Mouse (Mus musculus): Measurements from ENCODE around the gene Opa3. TPM values are rescaled to one million over a fixed set of nuclear protein-coding genes. Genes with fewer than 3 reads are reported as not detected.

The Opa3 gene
- polyA plus RNA-seq, 1 experiment from 2014 or later, result 40.5 TPM

GRCm38 (mm10) chr7:19253437-19253836 lies 25.3 kb downstream of the Opa3 start:
- no peaks in the 10 kb centered on the region for H3K9me3 ChIP-seq
- no peak overlapping the region for H3K4me3 ChIP-seq (replicated peaks)
- H3K36me3 ChIP-seq, result peaks cover 38% of the 10 kb centered on the region
- no peak overlapping the region for H3K4me2 ChIP-seq (replicated peaks)
- WGBS, result 71% methylated on average over 5 of the region's 5 CpGs
- H3K4me1 ChIP-seq (replicated peaks), result no peaks in the 10 kb centered on the region
- H3K27me3 ChIP-seq, result no peaks in the 10 kb centered on the region
- ATAC-seq, result no peak
- no peak overlapping the region for H3K27ac ChIP-seq
- H3K9ac ChIP-seq (replicated peaks), result no peak overlapping the region

- no peak for ATAC-seq
- Histone ChIP-seq H3K4me3 (replicated peaks) (no peak overlapping the region), H3K9ac (replicated peaks) (no peak overlapping the region), H3K27me3 (no peaks in the 10 kb centered on the region), H3K4me2 (replicated peaks) (no peak overlapping the region), H3K27ac (no peak overlapping the region), H3K4me1 (replicated peaks) (no peaks in the 10 kb centered on the region), H3K36me3 (peaks cover 54% of the 10 kb centered on the region), H3K9me3 (no peaks in the 10 kb centered on the region)
- 85% methylated on average over 17 of the region's 17 CpGs for WGBS
Observed at GRCm38 (mm10) chr7:19255395-19255794, 27.3 kb downstream of the Opa3 start.

- Histone ChIP-seq H3K27me3 (no peaks in the 10 kb centered on the region), H3K9me3 (no peaks in the 10 kb centered on the region), H3K9ac (replicated peaks) (no peak overlapping the region), H3K4me3 (replicated peaks) (no peak overlapping the region), H3K4me1 (replicated peaks) (no peaks in the 10 kb centered on the region), H3K4me2 (replicated peaks) (no peak overlapping the region), H3K27ac (no peak overlapping the region), H3K36me3 (peaks cover 66% of the 10 kb centered on the region)
- WGBS, result 91% methylated on average over 7 of the region's 7 CpGs
- ATAC-seq, result no peak
Observed at GRCm38 (mm10) chr7:19256567-19256966, 28.4 kb downstream of the Opa3 start.

GRCm38 (mm10) chr7:19257390-19258022 lies 29.4 kb downstream of the Opa3 start:
- Histone ChIP-seq H3K4me3 (replicated peaks) (no peak overlapping the region), H3K27ac (no peak overlapping the region), H3K27me3 (no peaks in the 10 kb centered on the region), H3K4me2 (replicated peaks) (no peak overlapping the region), H3K36me3 (peaks cover 74% of the 10 kb centered on the region), H3K9me3 (no peaks in the 10 kb centered on the region), H3K4me1 (replicated peaks) (no peaks in the 10 kb centered on the region), H3K9ac (replicated peaks) (no peak overlapping the region)
- 34% methylated on average over 11 of the region's 11 CpGs for WGBS
- ATAC-seq, result peak; percentile 71

GRCm38 (mm10) chr7:19258336-19258735 lies 30.2 kb downstream of the Opa3 start:
- no peaks in the 10 kb centered on the region for H3K4me1 ChIP-seq (replicated peaks)
- ATAC-seq, result no peak
- H3K27ac ChIP-seq, result no peak overlapping the region
- no peak overlapping the region for H3K4me2 ChIP-seq (replicated peaks)
- WGBS, result 88% methylated on average over 3 of the region's 3 CpGs
- no peaks in the 10 kb centered on the region for H3K27me3 ChIP-seq
- peaks cover 82% of the 10 kb centered on the region for H3K36me3 ChIP-seq
- no peak overlapping the region for H3K9ac ChIP-seq (replicated peaks)
- no peaks in the 10 kb centered on the region for H3K9me3 ChIP-seq
- H3K4me3 ChIP-seq (replicated peaks), result no peak overlapping the region

DNA sequence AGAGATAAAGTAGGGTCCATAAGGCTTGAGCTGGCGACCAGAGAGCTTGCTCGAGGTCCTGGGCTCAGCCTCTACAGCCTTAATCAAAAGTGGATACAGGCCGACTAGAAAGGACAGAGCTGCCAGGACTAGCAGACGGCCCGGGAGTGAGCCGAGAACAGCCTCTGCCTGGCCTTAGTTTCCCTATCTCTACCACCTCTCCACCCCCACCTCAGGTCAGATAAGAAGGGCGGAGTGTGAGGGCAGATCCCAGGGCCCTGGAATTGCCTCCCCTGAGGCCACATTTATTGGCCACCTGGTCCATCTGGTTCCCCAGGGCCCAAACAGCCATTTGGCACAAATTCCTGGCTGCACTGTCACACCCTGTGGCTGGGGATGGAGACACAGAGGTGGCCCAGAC lies 37.0 kb downstream of the Opa3 start:
- Histone ChIP-seq H3K27ac (no peak overlapping the region), H3K27me3 (no peaks in the 10 kb centered on the region), H3K9ac (replicated peaks) (no peak overlapping the region), H3K36me3 (peaks cover 45% of the 10 kb centered on the region), H3K4me3 (replicated peaks) (no peak overlapping the region), H3K4me1 (replicated peaks) (peaks cover 17% of the 10 kb centered on the region), H3K9me3 (no peaks in the 10 kb centered on the region), H3K4me2 (replicated peaks) (no peak overlapping the region)
- WGBS, result 89% methylated on average over 7 of the region's 7 CpGs
- ATAC-seq, result no peak

GRCm38 (mm10) chr7:19265928-19266822 lies 38.0 kb downstream of the Opa3 start:
- H3K9me3 ChIP-seq, result no peaks in the 10 kb centered on the region
- H3K4me2 ChIP-seq (replicated peaks), result no peak overlapping the region
- no peak for ATAC-seq
- no peaks in the 10 kb centered on the region for H3K27me3 ChIP-seq
- H3K9ac ChIP-seq (replicated peaks), result 0 out of 2 replicates have a peak overlapping the region, but pooled peaks have one; percentile 7
- H3K27ac ChIP-seq, result no peak overlapping the region
- WGBS, result 87% methylated on average over 10 of the region's 10 CpGs
- H3K36me3 ChIP-seq, result peaks cover 35% of the 10 kb centered on the region
- H3K4me3 ChIP-seq (replicated peaks), result no peak overlapping the region
- peaks cover 27% of the 10 kb centered on the region for H3K4me1 ChIP-seq (replicated peaks)

GRCm38 (mm10) chr7:19267051-19267450 lies 38.9 kb downstream of the Opa3 start:
- peaks cover 28% of the 10 kb centered on the region for H3K4me1 ChIP-seq (replicated peaks)
- peaks cover 26% of the 10 kb centered on the region for H3K36me3 ChIP-seq
- WGBS, result 80% methylated on average over 10 of the region's 10 CpGs
- H3K4me3 ChIP-seq (replicated peaks), result no peak overlapping the region
- H3K9me3 ChIP-seq, result no peaks in the 10 kb centered on the region
- no peak overlapping the region for H3K4me2 ChIP-seq (replicated peaks)
- H3K27ac ChIP-seq, result no peak overlapping the region
- no peak for ATAC-seq
- H3K27me3 ChIP-seq, result no peaks in the 10 kb centered on the region
- no peak overlapping the region for H3K9ac ChIP-seq (replicated peaks)

GRCm38 (mm10) chr7:19268993-19269681 lies 41.0 kb downstream of the Opa3 start:
- Histone ChIP-seq H3K9me3 (no peaks in the 10 kb centered on the region), H3K27ac (no peak overlapping the region), H3K4me2 (replicated peaks) (peak overlapping the region; percentile 97), H3K27me3 (no peaks in the 10 kb centered on the region), H3K36me3 (peaks cover 7% of the 10 kb centered on the region), H3K4me1 (replicated peaks) (peaks cover 28% of the 10 kb centered on the region), H3K4me3 (replicated peaks) (peak overlapping the region; percentile 79), H3K9ac (replicated peaks) (peak overlapping the region; percentile 96)
- WGBS, result 57% methylated on average over 10 of the region's 10 CpGs
- ATAC-seq, result no peak

GRCm38 (mm10) chr7:19269721-19270441 lies 41.7 kb downstream of the Opa3 start:
- H3K27ac ChIP-seq, result peak overlapping the region; percentile 19; the same call in 1 of the 2 replicates
- peaks cover 28% of the 10 kb centered on the region for H3K4me1 ChIP-seq (replicated peaks)
- H3K4me2 ChIP-seq (replicated peaks), result peak overlapping the region; percentile 97
- 2% methylated on average over 19 of the region's 19 CpGs for WGBS
- H3K27me3 ChIP-seq, result 0 out of 2 replicates have a peak, but pooled peaks cover 4% of the 10 kb centered on the region
- H3K4me3 ChIP-seq (replicated peaks), result peak overlapping the region; percentile 79
- 0 out of 2 replicates have a peak, but pooled peaks have one; percentile 10 for ATAC-seq
- no peaks in the 10 kb centered on the region for H3K9me3 ChIP-seq
- H3K36me3 ChIP-seq, result no peaks in the 10 kb centered on the region
- peak overlapping the region; percentile 96 for H3K9ac ChIP-seq (replicated peaks)

DNA sequence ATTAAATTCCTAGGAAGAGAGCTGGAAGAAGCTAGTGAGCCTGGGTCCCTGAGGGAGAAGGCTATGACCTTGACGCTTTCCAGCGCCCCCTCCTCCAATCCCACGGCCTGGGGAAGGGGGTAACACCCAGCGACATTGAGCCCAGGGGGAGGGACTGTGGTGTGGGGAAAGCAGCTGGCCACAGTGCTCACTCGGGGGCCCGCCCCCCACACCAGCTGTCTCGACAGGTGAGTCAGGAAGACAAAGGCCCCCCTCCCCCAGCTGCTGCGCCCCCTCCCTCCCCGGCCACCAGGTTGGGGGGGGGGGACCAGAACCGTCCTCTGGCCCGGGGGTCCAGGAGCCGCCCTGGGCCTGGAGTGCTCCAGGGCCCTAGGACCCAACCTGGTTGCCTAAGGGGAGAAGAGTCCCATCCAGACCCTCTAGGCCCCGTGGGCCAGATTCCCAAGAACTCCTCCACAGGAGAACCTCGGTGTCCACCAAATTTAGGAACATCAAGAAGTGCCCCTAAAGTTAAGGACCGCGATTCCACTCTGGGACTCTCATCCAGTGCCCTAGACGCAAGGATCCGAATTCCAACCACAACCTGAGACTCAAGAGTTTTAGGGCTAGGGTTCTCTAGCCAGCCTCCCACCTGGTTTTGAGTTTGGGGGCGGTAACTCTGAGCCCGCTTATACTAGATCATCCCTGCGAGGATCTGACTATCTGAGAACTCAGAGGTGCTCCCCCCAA lies 42.5 kb downstream of the Opa3 start:
- H3K27me3 ChIP-seq, result 0 out of 2 replicates have a peak, but pooled peaks cover 4% of the 10 kb centered on the region
- WGBS, result under 1% methylated on average over 20 of the region's 21 CpGs
- no peaks in the 10 kb centered on the region for H3K36me3 ChIP-seq
- H3K9ac ChIP-seq (replicated peaks), result peak overlapping the region; percentile 96
- H3K27ac ChIP-seq, result peak overlapping the region; percentile 19; the same call in 1 of the 2 replicates
- no peak for ATAC-seq
- peak overlapping the region; percentile 97 for H3K4me2 ChIP-seq (replicated peaks)
- no peaks in the 10 kb centered on the region for H3K9me3 ChIP-seq
- H3K4me3 ChIP-seq (replicated peaks), result peak overlapping the region; percentile 79
- H3K4me1 ChIP-seq (replicated peaks), result peaks cover 28% of the 10 kb centered on the region
